Mouse (Mus musculus): ENCODE measurements around the gene Cdc25b. TPM values are rescaled to one million over a fixed set of nuclear protein-coding genes. Genes with fewer than 3 reads are reported as not detected.

The Cdc25b gene
- total RNA-seq, 1 experiment, result 9.7 TPM

DNA sequence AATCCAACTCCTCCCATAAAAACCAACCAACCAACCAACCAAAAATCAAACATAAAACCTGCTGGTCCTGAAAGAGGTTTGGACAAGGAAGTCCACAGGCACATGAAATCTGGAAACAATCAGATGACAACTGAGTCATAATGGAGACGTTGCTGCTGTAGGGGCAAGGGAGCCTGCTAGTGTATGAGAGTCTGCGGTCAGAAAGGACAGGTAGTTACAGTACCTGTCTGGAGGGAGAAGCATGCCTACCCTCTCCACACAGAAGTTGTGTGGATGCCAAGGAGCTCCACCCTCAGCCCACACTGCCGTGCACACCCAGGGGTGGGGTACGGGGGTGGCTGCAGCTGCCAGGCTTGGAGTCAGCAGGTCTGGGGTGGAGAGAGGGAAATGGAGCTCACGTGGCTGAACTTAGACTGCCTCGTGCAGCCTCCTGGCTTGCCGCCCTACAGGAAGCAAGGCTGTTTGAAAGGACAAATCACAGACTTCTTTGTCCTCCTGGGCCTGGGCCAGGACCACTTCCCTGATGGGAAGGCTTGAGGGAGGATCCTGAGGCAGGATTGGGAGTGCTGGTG lies 17.7 kb downstream of the Cdc25b start:
- no peaks in the 10 kb centered on the region for H3K36me3 ChIP-seq (ENCODE audit: control insufficient read depth, insufficient read depth, low read length, poor library complexity, severe bottlenecking)
- in situ Hi-C loops (cut with MboI; ENCODE audit: low sequenced_read_pairs in 2 of 2, unreplicated experiment in 2 of 2), result no loop called here
- no peak overlapping the region for H3K9ac ChIP-seq (ENCODE audit: insufficient read depth, low read depth, low read length, poor library complexity, severe bottlenecking)
- DNase-seq (ENCODE audit: low read depth, low spot score), result no peak
- peaks cover 2 to 10% of the 10 kb centered on the region in 2 experiments; a peak in 1 of 4 replicates for H3K4me1 ChIP-seq (ENCODE audit: control insufficient read depth in 2 of 2, insufficient read depth in 2 of 2, low read length in 2 of 2, poor library complexity in 1 of 2)
- no peak overlapping the region for H3K4me3 ChIP-seq (ENCODE audit: insufficient read depth in 1 of 2, low read depth in 1 of 2, low read length in 2 of 2, poor library complexity in 1 of 2, severe bottlenecking in 1 of 2)
- TF ChIP-seq ZC3H11A (IDR thresholded peaks at IDR 0.05; ENCODE audit: borderline replicate concordance, low read depth, low read length) (no peak), ZNF384 (IDR thresholded peaks at IDR 0.05; ENCODE audit: low read depth, low read length) (0 out of 2 replicates have a peak, but pooled peaks have one; percentile 51)
- no peak overlapping the region for H3K27ac ChIP-seq (ENCODE audit: insufficient read depth, low read depth, low read length, poor library complexity, severe bottlenecking)
- H3K9me3 ChIP-seq (ENCODE audit: control insufficient read depth, insufficient read depth, low read depth, low read length), result no peaks in the 10 kb centered on the region

DNA sequence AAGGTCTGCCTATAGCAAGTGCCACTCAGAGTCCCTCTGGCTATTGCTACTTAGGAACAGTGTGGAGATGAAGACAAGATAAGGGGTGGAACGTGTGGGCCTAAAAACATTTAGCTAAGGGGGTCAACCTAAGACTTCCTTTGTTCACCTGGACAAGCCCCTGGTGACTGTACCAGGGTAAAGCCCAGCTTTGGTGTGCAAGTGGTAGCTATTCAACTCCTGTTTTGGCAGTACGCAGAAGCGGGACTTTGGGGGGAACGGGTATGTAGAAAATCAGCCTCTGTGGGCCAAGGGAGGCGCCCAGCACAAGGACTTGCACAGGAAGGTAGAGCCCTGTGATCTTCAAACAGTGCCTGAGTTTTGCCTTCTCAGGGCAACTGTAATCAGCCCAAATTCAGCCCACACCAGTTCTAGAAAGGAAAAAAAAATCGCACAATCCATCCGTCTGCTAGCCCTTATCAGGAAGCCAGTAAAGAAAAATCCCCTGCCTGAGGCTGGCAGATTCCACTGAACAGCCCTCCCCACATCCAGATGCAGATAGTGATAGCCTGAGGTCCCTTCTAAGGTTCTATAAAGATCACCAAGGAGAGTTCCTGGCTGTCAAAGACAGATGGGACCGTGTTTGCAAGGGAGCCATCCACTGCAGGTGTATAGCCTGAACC lies 18.9 kb downstream of the Cdc25b start:
- Histone ChIP-seq H3K9ac (ENCODE audit: insufficient read depth, low read depth, low read length, poor library complexity, severe bottlenecking) (no peak overlapping the region), H3K27ac (ENCODE audit: insufficient read depth, low read depth, low read length, poor library complexity, severe bottlenecking) (no peak overlapping the region), H3K9me3 (ENCODE audit: control insufficient read depth, insufficient read depth, low read depth, low read length) (no peaks in the 10 kb centered on the region), H3K4me1 (ENCODE audit: control insufficient read depth in 2 of 2, insufficient read depth in 2 of 2, low read length in 2 of 2, poor library complexity in 1 of 2) (peaks cover 4 to 10% of the 10 kb centered on the region in 2 experiments; a peak in 2 of 4 replicates), H3K4me3 (ENCODE audit: insufficient read depth in 1 of 2, low read depth in 1 of 2, low read length in 2 of 2, poor library complexity in 1 of 2, severe bottlenecking in 1 of 2) (no peak overlapping the region), H3K36me3 (ENCODE audit: control insufficient read depth, insufficient read depth, low read length, poor library complexity, severe bottlenecking) (no peaks in the 10 kb centered on the region)
- TF ChIP-seq ZNF384 (IDR thresholded peaks at IDR 0.05; ENCODE audit: low read depth, low read length), result no peak
- no peak for TF ChIP-seq MAFK (IDR thresholded peaks at IDR 0.05; ENCODE audit: insufficient read depth, low read depth, low read length)
- TF ChIP-seq ZC3H11A (IDR thresholded peaks at IDR 0.05; ENCODE audit: borderline replicate concordance, low read depth, low read length), result no peak
- TF ChIP-seq HCFC1 (IDR thresholded peaks at IDR 0.05; ENCODE audit: borderline replicate concordance, insufficient read depth, low read length), result no peak
- TF ChIP-seq CHD2 (IDR thresholded peaks at IDR 0.05; ENCODE audit: low read depth, low read length), result no peak
- DNase-seq (ENCODE audit: low read depth, low spot score), result no peak
- in situ Hi-C loops (cut with MboI; ENCODE audit: low sequenced_read_pairs in 2 of 2, unreplicated experiment in 2 of 2), result no loop called here

DNA sequence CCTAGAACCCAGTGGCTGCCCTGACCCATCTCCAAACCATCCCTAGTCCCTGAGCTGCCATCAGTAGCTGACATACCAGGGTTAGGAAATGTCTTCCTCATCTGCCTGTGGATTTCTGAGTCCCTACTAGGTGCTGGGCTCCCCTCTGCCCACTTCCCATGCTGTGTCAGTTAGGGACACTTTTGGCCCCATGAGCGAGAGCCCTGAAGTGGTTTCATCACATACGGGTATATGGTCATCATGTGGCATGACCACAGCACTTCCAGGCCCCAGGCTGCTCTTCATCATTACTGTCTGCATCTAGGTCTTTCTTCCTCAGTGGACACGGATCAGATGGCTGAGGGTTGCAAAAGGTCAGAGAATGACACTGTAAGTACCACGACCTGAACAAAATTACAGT lies 20.0 kb downstream of the Cdc25b start, which contains the start of gene Ap5s1:
Ap5s1 (plus strand) TSS at position 301 of the 400 bp plus-strand sequence.
- no peak for DNase-seq (ENCODE audit: low read depth, low spot score)
- Histone ChIP-seq H3K9ac (ENCODE audit: insufficient read depth, low read depth, low read length, poor library complexity, severe bottlenecking) (no peak within 1 kb of the TSS), H3K9me3 (ENCODE audit: control insufficient read depth, insufficient read depth, low read depth, low read length) (no peaks in the 10 kb centered on the region), H3K36me3 (ENCODE audit: control insufficient read depth, insufficient read depth, low read length, poor library complexity, severe bottlenecking) (no peaks in the 10 kb centered on the region), H3K4me3 (ENCODE audit: insufficient read depth in 1 of 2, low read depth in 1 of 2, low read length in 2 of 2, poor library complexity in 1 of 2, severe bottlenecking in 1 of 2) (no peak within 1 kb of the TSS), H3K4me1 (ENCODE audit: control insufficient read depth in 2 of 2, insufficient read depth in 2 of 2, low read length in 2 of 2, poor library complexity in 1 of 2) (peaks cover 7 to 15% of the 10 kb centered on the region in 2 experiments; a peak in 2 of 4 replicates), H3K27ac (ENCODE audit: insufficient read depth, low read depth, low read length, poor library complexity, severe bottlenecking) (no peak within 1 kb of the TSS)
- in situ Hi-C loops (cut with MboI; ENCODE audit: low sequenced_read_pairs in 2 of 2, unreplicated experiment in 2 of 2), result no loop called here
- TF ChIP-seq CHD2 (IDR thresholded peaks at IDR 0.05; ENCODE audit: low read depth, low read length) (no peak), ZNF384 (IDR thresholded peaks at IDR 0.05; ENCODE audit: low read depth, low read length) (no peak), ZC3H11A (IDR thresholded peaks at IDR 0.05; ENCODE audit: borderline replicate concordance, low read depth, low read length) (no peak), MAFK (IDR thresholded peaks at IDR 0.05; ENCODE audit: insufficient read depth, low read depth, low read length) (no peak), HCFC1 (IDR thresholded peaks at IDR 0.05; ENCODE audit: borderline replicate concordance, insufficient read depth, low read length) (no peak)

DNA sequence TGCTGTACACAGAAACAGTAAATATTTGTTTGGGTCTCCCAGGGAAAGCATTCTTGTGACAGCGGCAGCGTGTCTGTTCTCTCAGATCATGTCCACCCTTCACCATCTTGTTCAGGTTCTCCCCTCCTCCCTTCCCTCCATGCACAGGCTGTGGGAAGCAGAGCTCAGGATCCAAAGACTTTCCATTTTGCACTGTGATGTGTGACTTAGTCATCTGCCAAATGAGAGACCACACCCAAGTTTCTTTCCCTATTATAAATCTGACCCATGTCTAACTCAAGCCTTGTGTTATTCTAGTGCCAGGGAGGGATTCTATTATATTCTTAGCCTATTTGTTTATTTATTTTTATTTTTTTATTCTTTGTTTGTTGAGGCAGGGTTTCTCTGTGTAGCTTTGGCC lies 21.6 kb downstream of the Cdc25b start:
- Histone ChIP-seq H3K4me1 (ENCODE audit: control insufficient read depth in 2 of 2, insufficient read depth in 2 of 2, low read length in 2 of 2, poor library complexity in 1 of 2) (peaks cover 7 to 17% of the 10 kb centered on the region in 2 experiments; a peak in 2 of 4 replicates), H3K4me3 (ENCODE audit: insufficient read depth in 1 of 2, low read depth in 1 of 2, low read length in 2 of 2, poor library complexity in 1 of 2, severe bottlenecking in 1 of 2) (no peak overlapping the region), H3K9ac (ENCODE audit: insufficient read depth, low read depth, low read length, poor library complexity, severe bottlenecking) (no peak overlapping the region), H3K36me3 (ENCODE audit: control insufficient read depth, insufficient read depth, low read length, poor library complexity, severe bottlenecking) (no peaks in the 10 kb centered on the region), H3K27ac (ENCODE audit: insufficient read depth, low read depth, low read length, poor library complexity, severe bottlenecking) (no peak overlapping the region), H3K9me3 (ENCODE audit: control insufficient read depth, insufficient read depth, low read depth, low read length) (no peaks in the 10 kb centered on the region)
- in situ Hi-C loops (cut with MboI; ENCODE audit: low sequenced_read_pairs in 2 of 2, unreplicated experiment in 2 of 2), result no loop called here
- no peak for TF ChIP-seq HCFC1 (IDR thresholded peaks at IDR 0.05; ENCODE audit: borderline replicate concordance, insufficient read depth, low read length)
- no peak for TF ChIP-seq MAFK (IDR thresholded peaks at IDR 0.05; ENCODE audit: insufficient read depth, low read depth, low read length)
- TF ChIP-seq ZNF384 (IDR thresholded peaks at IDR 0.05; ENCODE audit: low read depth, low read length), result no peak
- TF ChIP-seq ZC3H11A (IDR thresholded peaks at IDR 0.05; ENCODE audit: borderline replicate concordance, low read depth, low read length), result no peak
- no peak for TF ChIP-seq CHD2 (IDR thresholded peaks at IDR 0.05; ENCODE audit: low read depth, low read length)
- no peak for DNase-seq (ENCODE audit: low read depth, low spot score)

Measured in ES-E14 (cell line).